Mouse (Mus musculus) WW6 (cell line): ENCODE measurements around the gene Mmp28.
A peak's percentile ranks its signal among the peaks of the same experiment; 100 is the strongest.

Experiments used
- DNase-seq: peaks from one replicate; pipeline ENCODE4 v3.0.0-alpha.2; 2013; ENCODE audit warnings: low read depth, low spot score

The Mmp28 gene

GRCm38 (mm10) chr11:83448021-83448926 is 14.6 kb downstream of the Mmp28 start:
- DNase-seq = no peak

GRCm38 (mm10) chr11:83447612-83448011 is 15.3 kb downstream of the Mmp28 start:
- no peak for DNase-seq

- DNase-seq = peak; percentile 82
Measured at GRCm38 (mm10) chr11:83445001-83445400, 17.9 kb downstream of the Mmp28 start.

GRCm38 (mm10) chr11:83443824-83444223 is 19.0 kb downstream of the Mmp28 start:
- no peak for DNase-seq

- peak; percentile 79 for DNase-seq
Measured at GRCm38 (mm10) chr11:83442596-83443267, 20.1 kb downstream of the Mmp28 start.

- DNase-seq = no peak
Measured at GRCm38 (mm10) chr11:83441235-83441634, 21.6 kb downstream of the Mmp28 start.

GRCm38 (mm10) chr11:83440081-83441064 is 22.5 kb downstream of the Mmp28 start:
- DNase-seq = peak; percentile 89

- DNase-seq = no peak
Measured at GRCm38 (mm10) chr11:83439426-83440060, 23.3 kb downstream of the Mmp28 start.

- DNase-seq = no peak
Measured at GRCm38 (mm10) chr11:83437377-83437776, 25.5 kb downstream of the Mmp28 start, which contains the start of gene 1700020L24Rik. Gene 1700020L24Rik (plus strand): TSS chr11:83437677.

- DNase-seq = no peak
Measured at GRCm38 (mm10) chr11:83432533-83432932, 30.3 kb downstream of the Mmp28 start.

GRCm38 (mm10) chr11:83429355-83429754 is 33.5 kb downstream of the Mmp28 start, which contains the start of gene Gas2l2:
Gene Gas2l2 (minus strand): TSS chr11:83429455.
- DNase-seq = no peak

- no peak for DNase-seq
Measured at GRCm38 (mm10) chr11:83426964-83427363, 35.9 kb downstream of the Mmp28 start.

- no peak for DNase-seq
Measured at GRCm38 (mm10) chr11:83424681-83425080, 38.2 kb downstream of the Mmp28 start.

- no peak for DNase-seq
Measured at GRCm38 (mm10) chr11:83421305-83421704, 41.6 kb downstream of the Mmp28 start.

- DNase-seq = no peak
Measured at GRCm38 (mm10) chr11:83420338-83420737, 42.5 kb downstream of the Mmp28 start.

GRCm38 (mm10) chr11:83418566-83418965 is 44.3 kb downstream of the Mmp28 start:
- DNase-seq = no peak

GRCm38 (mm10) chr11:83417708-83418107 is 45.2 kb downstream of the Mmp28 start:
- DNase-seq = no peak

- no peak for DNase-seq
Measured at GRCm38 (mm10) chr11:83417080-83417479, 45.8 kb downstream of the Mmp28 start.

- no peak for DNase-seq
Measured at GRCm38 (mm10) chr11:83410510-83410909, 52.4 kb downstream of the Mmp28 start.

GRCm38 (mm10) chr11:83409792-83410291 is 53.0 kb downstream of the Mmp28 start:
- DNase-seq = no peak
